Mouse (Mus musculus) thymus, postnatal 0 days (tissue): Measurements from ENCODE around the gene Sox6. TPM values are rescaled to one million over a fixed set of nuclear protein-coding genes. Genes with fewer than 3 reads are reported as not detected.

Experiments
- DNase-seq: peaks from one replicate; pipeline ENCODE4 v3.0.0-alpha.2; 2015; ENCODE audit warnings: low spot score
- polyA plus RNA-seq: library from polyadenylated mRNA; unstranded; fragments of >200 nt; fragmentation: Nextera tagmentation; extraction: Ambion mirVana; gene quantifications from 2 replicates; pipeline ENCODE4 v1.2.1, GENCODE M21; 2015

Sox6 gene
- polyA plus RNA-seq, 1 experiment from 2014 or later: 1.2 TPM

DNA sequence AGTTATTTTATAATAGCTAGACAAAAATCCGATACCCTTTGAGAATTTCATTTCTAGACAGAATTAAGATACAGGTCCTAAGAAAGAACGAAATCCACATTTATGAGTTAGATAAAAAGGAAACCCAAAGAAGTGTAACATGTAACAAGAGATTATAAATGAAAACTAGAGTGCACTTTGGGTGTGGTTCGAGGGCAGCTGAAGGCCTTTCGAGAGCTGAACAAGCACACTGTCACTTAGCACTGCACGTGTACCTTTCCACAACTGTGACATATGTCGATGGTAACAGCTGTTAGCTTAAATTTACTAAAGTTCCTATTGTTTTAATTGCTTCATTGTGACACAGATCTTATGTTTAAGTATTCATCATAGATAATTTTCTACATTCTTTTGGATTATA lies 142.8 kb downstream of the Sox6 start:
- no peak for DNase-seq

- no peak for DNase-seq
Measured at GRCm38 (mm10) chr7:115895028-115895671, 143.4 kb downstream of the Sox6 start.

DNA sequence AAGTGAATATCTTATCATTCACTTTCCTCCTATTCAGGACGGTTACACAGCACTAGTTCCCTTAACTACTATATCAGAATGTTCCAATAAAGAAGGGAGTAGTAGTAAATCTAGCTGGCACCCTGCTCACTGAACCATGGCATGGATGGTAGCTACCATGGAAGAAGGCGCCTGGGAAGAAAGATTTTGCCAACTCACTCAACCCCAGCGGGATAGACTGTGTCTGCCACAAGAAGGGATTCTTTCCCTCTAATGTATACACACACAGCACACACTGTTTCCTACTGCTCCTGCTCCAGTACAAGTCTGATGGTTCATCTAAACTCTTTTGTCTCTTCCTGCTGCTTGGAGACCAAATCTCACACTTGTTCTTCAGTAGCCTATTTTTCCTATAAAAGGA lies 147.1 kb downstream of the Sox6 start:
- DNase-seq: no peak

GRCm38 (mm10) chr7:115889926-115890325 lies 148.7 kb downstream of the Sox6 start:
- no peak for DNase-seq

GRCm38 (mm10) chr7:115888561-115888960 lies 150.0 kb downstream of the Sox6 start:
- DNase-seq: no peak

GRCm38 (mm10) chr7:115888120-115888519 lies 150.5 kb downstream of the Sox6 start:
- no peak for DNase-seq

- DNase-seq: no peak
Measured at GRCm38 (mm10) chr7:115872903-115873302, 165.7 kb downstream of the Sox6 start.

DNA sequence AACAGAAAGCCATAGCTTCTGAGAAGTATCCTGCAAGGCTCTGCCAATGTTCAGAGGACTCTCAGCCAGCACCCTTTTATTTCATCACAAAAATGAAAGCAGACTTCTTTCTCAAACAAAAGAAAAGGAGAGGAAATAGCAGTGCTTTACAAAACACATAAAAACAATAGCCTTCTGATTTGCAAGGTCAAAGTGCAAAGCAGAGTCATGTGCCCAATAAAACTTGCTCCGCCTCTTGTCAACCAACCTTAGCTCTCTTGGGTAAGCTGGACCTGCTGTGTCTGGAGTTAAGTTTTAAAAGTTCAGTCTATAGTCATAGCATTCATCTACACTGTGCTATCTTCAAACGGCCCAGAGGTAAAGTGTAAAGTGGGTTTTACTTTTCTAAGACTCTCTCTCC lies 170.1 kb downstream of the Sox6 start:
- no peak for DNase-seq

DNA sequence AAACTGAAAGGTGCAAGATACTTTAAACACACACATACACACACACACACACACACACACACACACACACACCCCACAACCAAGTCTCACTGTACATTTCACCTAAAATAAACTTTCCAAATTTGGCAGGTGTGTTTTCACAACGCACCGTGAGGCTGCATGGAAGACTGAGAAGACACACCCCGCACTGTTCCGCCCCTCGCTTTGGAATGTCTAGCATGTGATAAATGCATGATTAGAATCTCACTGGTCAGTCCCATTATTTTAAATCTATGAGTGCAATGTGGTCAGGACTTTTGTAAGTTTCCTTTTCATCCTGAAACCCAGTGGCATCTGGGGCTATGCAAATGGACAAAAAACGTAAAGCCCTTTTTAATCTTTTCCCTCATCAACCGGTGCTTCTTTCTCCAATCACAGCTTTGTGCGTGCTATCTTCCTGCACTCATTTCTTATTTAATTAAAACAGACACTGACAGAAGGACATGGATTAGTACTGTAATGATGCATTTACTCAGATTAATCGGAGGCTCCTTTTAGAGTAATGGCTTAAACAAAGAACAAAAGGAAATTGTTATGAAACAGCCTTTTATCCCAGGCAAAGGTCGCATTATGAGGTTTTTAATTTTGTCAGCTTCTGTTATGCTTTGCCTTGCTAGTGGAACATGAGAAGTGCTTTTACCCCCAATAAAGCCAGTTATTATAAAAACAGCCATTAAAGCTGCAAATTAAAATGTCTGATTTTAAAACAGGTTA lies 170.9 kb downstream of the Sox6 start:
- DNase-seq: no peak

GRCm38 (mm10) chr7:115866698-115867500 lies 171.7 kb downstream of the Sox6 start:
- no peak for DNase-seq

DNA sequence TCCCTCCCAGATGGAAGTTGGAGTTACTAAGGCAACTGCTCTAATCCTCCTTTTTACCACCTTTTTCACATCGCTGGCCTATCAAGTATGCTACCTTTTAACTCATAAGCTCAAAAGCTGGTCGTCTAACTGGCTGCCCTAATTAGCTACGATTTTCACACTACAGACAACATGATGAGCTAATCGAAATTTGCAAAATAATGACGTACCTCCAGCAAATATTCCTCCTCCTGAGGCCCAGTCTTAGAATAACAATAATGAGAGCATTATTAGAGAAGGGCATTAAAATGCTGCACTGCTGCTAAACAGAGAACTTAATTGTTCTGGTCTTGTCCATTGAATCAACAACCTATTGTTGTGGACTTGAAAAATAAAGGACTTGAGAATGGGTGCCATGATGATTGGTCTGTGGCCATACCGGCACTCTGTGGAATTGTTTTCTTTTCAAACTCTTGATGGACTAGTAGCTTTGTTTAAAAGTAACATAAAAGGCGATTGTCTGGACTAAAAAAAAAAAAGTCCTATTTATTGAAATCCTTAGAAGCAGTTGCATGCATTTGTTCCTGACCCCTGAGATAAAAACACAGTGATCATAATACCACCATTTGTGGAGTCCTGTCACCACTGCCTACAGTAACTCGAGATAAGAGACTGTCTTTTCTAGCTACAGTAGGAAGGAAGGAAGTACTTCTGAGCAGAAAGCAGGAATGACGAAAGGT lies 172.5 kb downstream of the Sox6 start:
- DNase-seq: no peak

DNA sequence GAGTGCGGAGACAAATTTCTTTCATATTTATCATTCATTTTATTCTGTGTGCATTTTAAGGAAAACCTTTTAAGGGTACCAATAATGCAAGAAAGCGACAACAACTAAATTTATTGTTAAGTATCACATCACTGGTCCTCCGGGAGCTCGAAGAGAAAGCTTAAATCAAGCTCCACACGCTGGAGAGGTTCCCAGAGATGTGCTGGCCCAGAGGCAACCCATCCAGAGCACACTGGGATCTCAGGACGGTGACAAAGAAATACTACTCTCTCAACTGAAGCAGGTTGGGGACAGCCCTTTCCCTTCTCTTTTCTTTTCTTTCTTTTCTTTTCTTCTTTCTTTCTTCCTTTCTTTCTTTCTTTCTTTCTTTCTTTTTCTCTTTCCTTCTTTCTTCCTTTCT lies 173.4 kb downstream of the Sox6 start:
- no peak for DNase-seq

- no peak for DNase-seq
Measured at GRCm38 (mm10) chr7:115864411-115864810, 174.2 kb downstream of the Sox6 start.

DNA sequence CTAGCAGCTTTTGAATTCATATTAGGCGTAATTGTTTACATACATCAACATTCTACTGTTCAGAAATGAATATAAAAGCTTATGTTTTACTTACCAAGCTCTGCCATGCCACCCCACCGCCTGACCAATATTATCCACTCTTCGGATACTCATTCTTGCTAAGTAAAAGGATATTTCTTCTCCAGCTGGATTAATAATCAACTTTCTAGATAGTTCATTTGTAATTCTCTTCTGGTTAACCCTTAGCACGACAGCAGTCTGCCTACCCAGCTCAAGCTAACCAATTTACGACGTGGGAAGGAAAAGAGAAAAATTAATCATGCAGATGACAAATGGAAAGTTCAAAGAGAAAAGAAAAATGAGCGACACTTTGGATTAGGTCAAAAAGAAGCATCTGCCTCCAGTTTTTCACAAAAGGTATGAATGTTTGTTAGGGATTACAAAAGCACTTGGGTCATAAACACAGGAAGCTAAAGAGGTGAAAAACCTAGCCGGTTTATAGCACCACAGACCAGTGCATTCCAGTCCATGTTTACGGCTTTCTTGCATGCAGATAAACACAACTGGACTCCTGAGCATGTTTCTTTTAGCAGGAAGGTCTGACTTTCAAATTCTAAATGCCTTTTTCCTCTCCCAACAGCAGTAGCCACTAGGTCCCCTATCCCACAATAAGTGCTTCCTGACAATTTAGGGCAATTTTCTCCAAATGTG lies 178.8 kb downstream of the Sox6 start:
- no peak for DNase-seq

DNA sequence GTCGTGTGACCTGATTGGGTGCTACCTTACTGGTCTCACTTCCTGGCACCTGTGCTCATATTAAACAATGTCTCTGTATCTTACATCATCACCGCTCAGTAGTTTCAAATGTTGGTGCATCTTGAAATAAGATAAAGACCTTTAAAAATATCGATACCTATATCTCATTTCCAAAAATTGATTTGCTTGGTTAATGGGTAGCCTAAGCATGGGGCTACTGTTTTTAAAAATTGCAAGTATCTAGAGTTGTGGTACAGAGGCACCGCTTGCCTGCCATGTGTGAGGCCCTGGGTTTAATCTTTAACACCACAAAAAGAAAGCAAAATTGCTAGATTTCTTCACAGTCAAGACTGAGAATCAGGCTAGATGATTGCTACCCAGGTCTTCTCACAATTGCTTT lies 187.5 kb downstream of the Sox6 start:
- DNase-seq: no peak

DNA sequence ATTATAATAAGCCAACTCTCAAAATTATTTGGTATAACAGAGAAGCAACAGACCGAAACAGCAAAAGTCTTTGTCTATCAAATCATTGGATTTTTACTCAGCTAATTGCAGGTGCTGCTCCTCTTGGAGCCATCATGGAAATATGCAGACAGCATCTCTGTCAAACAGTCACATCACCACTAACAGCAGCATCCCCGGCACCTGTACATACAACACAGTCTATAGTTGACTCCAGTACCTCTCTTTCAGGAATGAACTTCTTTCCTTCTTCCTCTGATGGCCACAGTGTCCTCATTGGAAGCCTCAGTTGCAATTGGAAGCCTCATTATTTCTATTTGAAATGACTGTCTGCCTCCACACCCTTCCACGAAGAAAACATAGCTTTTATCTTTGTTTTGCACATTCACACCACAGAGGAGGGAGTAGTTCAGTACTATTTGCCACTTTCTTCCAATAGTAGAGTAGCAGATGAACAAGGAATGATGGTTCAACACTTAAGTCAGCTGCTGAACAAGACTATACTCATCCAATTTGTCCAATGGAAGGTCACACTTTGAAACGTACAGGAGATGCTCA lies 192.7 kb downstream of the Sox6 start:
- DNase-seq: no peak

- no peak for DNase-seq
Measured at GRCm38 (mm10) chr7:115844910-115845309, 193.7 kb downstream of the Sox6 start.

GRCm38 (mm10) chr7:115844431-115844830 lies 194.2 kb downstream of the Sox6 start:
- DNase-seq: no peak

GRCm38 (mm10) chr7:115842251-115842650 lies 196.3 kb downstream of the Sox6 start:
- no peak for DNase-seq

DNA sequence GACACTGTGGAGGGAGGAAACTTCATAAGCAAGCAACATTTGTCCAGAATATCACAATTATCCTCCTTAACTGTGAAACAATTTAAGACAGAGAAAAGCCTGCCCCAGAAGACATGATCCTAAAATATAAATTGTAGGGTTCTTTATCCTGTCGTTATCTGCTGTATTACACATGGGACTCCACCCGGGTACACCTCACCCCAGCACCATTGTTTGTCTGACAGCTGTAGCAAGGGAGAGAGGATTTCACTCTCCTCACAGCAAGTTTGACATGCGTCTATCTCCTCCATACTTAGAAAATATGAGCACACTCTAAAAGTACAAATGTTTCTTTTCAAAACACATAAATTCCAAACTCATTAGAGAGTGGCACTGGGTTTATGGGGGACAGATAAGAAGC lies 198.0 kb downstream of the Sox6 start:
- DNase-seq: no peak

DNA sequence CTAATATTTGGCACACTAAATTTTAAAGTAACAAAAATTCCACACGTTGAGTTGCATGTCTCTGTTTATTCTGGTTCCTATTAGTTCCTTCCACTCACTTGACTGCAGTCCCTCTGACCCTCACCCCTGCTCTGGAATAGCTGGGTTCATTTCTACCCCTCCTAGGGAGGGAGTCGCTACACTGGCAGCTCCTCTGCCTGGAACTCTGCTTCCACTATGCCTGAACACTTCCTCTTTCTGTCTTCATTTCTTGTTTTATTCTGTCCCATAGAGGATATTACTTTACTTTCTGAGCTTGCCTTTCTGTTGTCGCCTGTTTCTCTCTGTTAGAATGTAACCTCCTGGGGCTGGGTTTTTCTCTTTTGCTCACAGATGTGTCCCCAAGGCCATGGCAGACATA lies 203.6 kb downstream of the Sox6 start:
- DNase-seq: no peak
